Mouse (Mus musculus): Measurements from ENCODE around the gene Arl5a.

DNA sequence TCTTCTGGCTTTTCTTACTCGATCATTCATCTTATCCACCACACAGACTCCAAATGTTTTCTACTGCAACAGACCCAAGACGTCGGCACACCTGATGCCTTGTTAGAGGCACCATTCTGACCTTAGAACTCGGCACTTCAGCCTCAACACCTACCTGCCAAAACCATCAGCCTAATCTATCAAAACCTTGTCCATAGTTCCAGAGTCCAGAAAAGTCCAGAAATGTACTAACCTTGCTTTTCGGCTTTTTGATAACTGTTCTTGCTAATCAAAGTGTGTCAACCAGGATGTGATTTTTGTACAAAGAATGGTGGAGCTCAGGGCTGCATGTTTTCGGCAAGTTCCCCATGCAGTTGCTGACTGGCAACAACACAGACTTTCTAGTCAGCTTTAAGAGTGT lies 50.0 kb downstream of the Arl5a start:
- TF ChIP-seq CTCF (conservative IDR thresholded peaks at IDR 0.05; ENCODE audit: insufficient read depth, insufficient read length, low read depth, low read length) (no peak), POLR2A (IDR thresholded peaks at IDR 0.05; ENCODE audit: low read depth, low read length) (no peak)
